Mouse (Mus musculus): ENCODE results near the gene Golga3.

The Golga3 gene

DNA sequence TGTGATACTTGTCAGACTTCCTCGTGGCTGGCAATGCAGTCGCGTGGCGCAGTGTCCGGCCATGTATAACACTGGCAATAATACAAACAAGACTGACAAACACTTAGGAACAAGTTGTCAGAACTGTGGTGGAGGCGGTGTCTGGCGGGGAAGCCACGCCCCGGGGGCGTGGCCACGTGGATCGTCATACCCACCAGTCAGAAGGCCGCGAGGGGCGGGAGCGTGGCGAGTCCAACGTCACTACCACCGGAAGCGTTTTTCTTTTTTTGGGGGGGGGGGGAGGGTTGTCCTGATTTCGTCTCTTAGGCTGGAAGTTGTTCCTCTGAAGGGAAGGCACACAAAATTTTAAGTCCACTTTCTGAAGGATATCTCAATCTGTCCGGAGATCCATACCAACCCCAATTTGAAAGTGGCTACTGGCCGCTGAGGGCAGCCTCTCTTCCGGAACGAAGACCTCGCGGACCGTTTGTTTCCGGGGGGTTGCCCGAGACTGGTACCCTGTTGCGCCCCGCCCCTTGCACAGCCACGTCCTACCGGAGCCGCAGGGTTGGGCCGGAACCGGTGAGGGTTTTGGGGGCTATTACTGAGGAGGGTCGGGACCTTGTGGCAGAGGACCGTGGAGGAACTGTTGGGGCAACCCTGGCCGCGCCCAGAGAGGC, at the start of gene Golga3:
TSS of gene Golga3 (plus strand) at position 340 of the 659 bp plus-strand sequence.
- DNase-seq = peak; percentile 95 to 97

DNA sequence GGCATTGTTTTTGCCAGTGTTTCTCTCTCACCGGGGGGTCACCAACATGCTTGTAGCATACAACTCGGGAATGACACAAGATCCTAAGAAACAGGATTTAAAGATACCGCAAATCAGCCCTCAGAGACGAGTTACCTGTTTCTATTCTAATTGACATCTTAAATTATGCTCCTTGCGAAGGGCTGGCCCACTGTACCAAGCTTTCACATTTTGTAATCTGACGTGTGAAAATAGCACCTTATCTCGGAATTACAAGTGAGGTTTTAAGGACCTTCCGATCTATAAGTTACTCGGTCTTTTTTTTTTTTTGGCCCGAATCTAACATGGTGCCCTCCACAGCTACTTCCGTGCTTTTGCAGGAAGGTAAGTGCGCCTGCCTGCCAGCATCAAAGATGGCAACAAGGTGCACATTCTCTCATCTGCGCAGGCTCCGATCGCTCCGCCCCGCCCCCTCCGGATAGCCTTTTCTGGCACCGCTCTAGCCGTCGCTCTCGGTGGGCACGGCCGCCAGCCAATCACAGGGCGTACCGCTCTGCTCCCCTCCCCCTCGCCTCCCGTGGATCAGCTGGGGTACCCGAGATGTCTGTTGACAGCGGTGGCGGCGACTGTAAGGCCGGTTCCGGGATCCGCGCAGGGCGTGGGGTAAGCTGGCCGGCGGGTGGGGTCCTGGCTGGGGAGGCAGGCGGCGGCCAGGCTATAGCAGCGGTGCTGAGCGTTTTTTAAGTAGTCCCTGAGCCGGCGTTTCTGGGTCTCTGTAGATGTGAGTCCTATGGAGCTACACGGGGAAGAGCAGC, 41.0 kb upstream of the Golga3 start, which contains the start of gene Chfr:
TSS of gene Chfr (plus strand) at position 550 of the 794 bp plus-strand sequence.
- DNase-seq = peak; percentile 100

DNA sequence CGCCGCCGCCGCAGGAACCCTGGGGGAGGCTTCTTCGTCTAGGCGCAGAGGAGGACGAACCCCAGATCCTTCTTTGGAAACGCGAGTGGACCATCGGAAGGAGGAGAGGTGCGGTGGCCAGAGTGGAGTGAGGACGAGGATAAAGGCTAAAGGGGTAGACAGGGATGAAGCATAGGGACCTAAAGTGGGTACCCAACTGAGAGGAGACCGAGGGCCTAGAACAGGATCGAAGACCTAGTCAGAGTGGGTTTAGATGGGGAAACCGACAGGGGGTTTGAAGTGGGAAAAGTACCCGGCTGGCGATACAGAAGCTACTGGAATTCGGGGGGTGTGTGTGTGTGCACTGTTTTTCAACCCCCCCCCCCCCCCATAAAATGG, 40.4 kb upstream of the Golga3 start:
- no peak for DNase-seq

DNA sequence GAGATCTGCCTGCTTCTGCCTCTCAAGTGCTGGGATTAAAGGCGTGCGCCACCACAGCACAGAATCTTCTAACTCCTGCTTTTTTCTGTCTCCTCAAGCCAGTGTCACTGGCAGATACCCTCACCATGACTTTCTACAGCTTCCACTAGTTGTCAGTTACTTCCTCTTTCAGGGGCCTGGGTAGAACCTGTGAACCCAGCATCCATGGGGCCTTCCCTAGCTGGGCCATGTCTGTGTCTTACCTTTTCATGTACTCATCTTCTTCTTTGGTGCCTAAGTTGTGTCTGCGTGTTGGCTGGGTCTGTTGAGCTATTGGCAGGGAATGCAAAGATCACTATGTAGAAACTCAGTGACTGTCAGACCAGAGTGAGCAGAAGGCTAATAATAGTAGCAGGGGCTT, 38.7 kb upstream of the Golga3 start:
- DNase-seq = no peak

DNA sequence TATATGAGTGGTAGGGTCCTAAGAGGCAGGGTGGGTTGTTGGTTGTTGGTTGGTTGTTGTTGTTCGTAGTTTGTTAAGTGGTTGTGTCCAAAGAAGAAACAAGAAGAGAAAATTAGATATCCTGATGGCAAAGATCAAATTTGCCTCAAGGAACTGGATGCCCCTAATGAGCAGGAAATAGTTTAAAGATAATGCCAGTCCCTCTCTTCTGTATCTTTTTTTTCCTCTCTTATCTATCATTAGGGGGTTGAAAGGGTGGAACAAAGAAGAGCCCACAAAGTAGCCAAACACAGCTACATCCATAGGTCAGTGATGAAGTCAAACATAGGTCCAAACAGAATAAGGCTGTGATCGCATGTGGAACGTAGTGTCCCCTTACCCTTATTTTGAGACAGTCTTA, 37.2 kb upstream of the Golga3 start:
- DNase-seq = no peak

DNA sequence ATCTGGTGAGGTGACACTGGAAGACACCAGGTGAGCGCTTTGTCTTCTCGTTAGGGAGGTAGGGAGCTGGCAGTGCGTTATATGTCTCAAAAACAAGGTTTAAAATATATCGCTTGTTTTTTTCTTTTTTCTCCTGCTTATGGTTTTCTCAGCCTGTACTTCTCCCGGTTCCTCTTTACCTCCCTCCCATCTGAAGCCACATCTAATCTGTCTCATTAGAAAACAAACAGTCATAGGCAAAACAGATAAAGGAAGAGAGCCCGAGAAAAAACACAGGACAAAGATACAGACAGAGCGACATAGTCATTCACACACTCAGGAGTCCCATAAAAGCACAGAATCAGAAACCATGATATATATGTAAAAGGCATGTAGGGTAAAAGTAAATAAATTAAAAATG, 36.1 kb upstream of the Golga3 start:
- no peak for DNase-seq

DNA sequence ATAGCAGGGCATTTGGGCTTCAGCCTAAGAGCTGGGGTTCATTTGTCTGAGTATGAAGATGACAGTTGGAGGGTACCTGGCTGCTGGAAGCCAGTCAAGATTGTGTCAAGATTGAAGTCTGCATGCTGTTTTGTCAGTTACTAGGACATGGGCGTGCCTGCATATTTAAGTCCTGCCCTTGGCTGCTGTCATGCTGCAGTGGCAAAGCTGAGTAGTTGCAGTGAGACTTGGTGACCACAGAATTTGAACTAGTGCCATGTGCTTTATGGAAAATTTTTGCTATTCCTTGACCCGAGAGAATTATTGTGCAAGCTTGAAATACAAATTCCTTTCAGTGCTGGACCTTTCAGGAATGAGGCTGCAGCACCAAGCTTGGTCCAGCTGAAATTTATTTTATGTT, 34.2 kb upstream of the Golga3 start:
- DNase-seq = no peak

DNA sequence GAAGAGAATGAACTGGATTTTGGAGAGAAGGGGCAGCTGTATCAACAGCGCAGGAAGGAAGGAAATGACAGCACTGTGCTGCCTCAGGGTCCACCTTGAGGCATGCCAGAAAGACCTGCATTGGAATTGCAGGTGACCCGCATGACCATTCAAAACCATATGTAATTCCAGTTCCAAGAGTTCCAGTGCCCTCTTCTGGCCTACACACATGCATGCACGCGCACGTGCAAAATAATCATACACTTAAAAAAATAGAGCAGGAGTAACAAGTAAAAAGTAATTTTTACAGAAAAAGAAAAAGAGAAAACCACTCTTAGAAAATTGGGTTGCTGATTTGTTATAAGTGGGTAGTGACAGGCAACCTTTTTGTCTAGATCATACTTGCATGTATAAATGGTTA, 33.5 kb upstream of the Golga3 start:
- peak; percentile 11 to 25 for DNase-seq

DNA sequence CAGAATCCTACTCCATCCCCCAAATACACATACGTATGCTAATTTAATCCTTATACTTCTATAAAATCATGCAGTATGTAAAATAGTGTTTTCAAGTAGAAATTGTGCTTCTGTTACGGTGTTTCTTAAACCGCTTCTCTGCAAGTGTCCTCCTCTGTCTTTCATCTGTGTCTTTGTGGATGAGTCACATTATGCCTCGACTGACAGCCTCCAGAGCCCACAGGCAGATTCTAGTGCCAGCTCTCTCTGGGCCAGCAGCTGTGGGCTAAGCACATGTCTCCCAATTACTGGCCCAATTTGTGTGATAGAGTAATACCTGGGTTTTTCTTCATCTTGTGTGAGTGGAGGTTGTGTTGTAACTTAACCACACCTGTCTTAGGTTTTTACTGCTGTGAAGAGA, 7.1 kb upstream of the Golga3 start:
- no peak for DNase-seq

DNA sequence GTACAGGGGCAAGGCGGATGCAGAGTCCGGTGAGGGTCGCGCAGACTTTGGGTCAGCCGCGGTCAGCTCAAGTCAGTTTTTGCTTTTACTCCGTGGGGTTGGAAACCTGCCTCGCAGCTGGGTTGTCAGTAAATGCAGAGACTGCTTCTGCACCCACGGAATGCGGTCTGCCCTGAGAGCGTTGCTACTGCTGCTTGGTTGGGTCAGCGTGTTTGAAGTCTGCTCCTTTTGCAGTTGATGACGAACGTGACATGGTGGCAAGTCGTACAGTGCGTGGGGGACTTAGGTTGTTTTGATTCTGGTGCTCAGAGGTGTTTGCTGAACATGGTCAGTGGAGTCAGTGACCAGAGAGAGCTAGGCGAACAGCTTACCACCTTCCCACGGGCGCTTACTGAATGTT, 520 bp downstream of the Golga3 start:
- no peak for DNase-seq

DNA sequence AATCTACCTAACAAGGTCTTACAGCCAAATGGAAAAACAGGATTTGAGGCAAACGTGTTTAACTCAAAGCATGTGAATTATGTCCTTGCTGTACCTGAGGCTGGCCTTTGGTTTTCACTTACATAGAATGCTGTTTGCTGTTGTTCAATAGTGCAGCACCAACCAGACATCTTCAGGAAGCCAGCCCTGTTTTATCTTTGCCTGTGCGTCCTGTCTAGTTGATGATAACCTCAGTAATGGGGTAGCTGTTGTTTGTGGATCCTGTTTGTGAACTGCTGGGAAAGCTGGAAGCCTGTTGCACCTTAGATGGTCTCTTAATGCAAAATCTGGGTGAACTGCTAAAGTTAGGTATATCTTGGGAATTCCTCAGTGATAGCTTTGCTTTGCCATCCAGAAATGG, 2.1 kb downstream of the Golga3 start:
- DNase-seq = no peak

DNA sequence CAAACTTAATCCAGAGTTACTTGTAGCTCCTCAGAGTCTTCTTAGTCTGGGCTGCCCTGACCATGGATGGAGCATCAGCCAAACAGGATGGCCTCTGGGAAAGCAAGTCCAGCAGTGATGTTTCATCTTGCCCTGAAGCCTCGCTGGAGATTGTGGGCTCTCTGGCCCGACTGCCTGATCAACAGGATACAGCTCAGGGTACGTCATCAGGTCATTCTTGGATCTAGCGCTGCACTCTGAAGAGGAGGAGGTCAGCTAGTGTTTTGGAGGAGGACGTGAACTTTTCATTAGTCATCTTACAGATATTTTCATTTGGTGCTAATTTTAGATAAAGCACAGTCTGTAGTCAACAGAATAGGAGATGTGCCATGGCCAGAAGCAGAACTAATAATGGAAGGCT, 5.2 kb downstream of the Golga3 start:
- DNase-seq = no peak

DNA sequence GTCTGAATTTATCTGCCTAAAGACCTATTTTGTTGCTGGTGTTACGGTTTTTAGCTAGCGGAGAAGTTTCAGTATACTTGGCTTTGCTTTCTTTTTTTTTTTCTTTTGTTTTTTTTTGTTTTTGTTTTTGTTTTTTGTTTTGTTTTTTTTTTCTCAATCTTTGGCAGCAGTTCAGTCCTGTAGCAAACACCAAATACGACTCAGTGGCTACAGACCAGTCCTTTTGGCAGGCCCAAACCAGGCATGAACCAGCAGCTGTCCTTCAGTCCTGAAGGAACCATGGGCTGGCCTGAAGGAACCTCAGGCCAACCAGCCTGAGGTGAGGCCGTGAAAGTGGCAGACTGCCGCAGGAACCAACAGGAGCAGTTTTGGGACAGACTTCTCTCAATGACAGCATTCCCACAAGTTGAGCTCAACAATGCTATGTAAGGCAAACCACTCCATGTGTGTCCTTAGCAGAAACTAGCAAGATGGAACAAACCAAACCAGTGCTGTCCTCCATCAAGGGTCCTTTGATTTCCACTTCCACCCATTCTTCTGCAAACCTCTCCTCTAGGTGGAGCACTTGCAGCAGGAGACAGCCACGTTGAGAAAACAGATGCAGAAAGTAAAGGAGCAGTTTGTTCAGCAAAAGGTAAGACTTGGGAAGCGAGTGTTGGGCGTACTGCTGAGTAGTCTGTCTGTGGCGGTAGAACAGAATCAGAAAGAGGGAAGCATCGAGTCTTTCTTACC, 26.8 kb downstream of the Golga3 start:
- peak in 1 of 2 experiments; percentile 9 for DNase-seq

DNA sequence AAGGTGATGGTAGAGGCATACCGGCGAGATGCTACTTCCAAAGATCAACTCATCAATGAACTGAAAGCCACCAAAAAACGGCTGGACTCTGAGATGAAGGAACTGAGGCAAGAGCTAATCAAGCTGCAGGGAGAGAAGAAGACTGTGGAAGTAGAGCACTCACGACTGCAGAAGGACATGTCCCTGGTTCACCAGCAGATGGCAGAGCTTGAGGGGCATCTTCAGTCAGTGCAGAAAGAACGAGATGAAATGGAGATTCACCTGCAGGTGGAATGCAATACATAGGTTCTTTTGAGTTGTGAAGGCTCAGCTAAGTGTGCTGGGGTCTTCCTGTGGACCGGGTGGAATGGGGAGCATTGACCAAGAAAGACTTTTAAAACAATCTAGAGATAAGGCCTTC, 28.3 kb downstream of the Golga3 start:
- DNase-seq = no peak

DNA sequence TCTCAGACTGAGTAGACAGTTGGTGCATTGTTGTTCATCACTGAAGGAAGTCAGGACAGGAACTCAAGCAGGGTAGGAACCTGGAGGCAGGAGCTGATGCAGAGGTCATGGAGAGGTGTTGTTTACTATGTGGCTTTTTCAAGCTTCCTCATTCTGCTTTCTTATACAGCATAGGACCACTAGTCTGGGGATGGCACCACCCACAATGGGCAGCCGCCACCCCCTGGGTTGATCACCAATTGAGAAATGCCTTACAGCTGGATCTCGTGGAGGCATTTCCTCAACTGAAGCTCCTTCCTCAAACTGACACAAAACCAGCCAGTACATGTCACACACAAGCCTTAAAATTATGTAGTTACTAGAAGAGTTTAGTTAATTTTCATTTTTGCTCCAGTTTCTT, 34.8 kb downstream of the Golga3 start:
- no peak for DNase-seq

DNA sequence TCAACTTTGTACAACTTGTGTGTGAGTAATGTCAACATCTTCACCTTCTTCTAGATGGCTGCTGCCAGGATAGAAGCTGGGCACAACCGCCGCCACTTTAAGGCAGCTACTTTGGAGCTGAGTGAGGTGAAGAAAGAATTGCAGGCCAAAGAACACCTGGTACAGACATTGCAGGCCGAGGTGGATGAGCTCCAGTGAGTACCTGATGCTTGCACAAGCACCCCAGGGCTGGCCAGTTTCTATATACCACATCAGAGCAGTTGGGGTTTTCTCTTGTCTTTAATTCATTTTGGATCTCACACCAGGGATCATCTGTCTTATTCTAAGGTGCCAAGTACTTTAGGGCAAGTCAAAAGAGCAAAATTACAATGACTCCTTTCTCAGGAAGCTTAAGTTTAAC, 40.3 kb downstream of the Golga3 start:
- DNase-seq = no peak

DNA sequence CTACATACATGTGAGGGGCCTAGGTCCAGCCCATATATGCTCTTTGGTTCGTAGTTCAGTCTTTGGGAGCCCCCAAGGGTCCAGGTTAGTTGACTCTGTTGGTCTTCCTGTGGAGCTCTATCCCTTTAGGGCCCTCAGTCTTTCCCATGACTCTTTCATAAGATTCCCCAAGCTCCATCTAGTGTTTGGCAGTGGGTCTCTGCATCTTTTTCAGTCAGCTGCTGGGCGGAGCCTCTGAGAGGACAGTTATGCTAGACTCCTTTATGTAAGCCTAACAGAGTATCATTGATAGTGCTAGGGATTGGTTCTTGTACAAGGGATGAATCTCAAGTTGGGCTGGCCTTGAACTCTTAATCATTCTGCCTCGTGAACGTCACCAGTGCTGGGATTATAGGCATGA, 43.8 kb downstream of the Golga3 start:
- DNase-seq = no peak

DNA sequence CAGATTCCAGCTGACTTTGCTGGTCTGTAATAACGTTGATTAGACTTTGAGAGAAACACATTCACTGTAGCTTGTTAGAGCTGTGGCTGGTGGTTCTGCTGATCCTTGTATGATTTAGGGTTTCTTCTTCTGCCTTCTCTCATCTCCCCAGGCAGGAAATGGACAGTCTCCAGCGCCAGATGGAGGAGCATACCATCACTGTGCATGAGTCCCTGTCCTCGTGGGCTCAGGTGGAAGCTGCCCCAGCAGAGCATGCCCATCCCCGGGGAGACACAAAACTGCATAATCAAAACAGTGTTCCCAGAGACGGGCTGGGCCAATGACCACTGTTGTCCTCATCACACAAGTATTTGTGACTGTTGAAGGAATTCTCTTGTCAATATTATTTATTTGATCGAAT, 46.3 kb downstream of the Golga3 start:
- DNase-seq = peak; percentile 11 to 14

DNA sequence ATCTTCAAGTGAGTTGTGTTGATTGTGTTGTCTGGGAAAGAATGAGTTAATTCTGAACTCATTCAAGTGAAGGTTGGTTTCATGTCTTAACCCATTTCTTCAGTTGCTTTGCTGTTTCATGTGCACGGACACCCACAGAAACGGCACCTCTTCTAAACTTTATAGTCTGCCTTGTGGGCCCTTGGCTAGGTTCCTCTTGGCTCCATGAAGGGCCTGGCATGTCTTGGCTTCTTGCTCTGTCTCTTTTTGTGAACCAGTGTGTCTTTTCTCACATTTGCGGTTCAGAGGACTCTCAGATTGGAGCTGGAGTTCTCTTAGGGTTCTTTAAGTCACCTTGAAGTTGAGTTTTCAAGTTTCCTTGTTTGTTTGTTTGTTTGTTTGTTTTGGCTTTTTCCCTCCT, 48.6 kb downstream of the Golga3 start:
- no peak for DNase-seq

DNA sequence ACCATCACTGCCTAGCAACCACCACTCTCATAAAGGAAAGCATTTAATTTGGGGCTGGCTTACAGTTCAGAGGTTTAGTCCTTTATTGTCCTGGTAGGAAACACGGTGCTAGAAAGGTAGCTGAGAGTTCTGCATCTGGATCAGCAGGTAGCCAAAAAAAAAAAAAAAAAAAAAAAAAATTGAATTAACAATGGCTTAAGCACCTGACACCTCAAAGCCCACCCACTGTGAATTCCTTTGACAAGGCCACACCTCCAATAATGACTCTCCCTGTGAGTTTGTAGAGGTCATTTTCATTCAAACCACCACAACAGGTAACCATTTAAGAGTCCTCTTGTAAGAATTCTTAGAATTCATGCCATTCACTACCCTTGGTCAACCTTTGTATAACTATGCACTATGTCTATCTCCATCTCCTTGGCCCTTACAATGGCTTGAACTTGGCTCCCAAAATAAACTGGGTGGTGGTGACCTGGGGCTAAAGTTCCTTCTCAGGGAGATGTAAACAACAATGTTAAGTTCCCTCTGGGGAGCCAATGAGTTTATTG, 50.9 kb downstream of the Golga3 start:
- DNase-seq = no peak

DNA sequence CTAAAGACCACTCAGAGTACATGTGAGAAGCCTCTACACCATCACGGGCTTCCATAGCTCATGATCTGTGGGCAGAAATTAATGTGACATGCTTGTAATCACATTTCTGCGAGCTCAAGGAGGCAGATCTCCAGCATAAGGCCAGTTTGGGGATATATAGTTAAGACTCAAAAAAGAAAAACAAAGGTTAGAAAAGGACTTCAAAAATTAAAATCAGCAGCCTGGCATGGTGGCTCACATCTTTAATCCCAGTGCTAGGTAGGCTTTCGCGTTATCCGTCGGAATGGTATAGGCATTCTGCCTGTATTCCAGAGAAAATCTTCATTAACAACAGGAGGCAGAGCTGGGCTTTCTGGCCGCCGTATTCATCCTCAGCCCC, 53.9 kb downstream of the Golga3 start:
- DNase-seq = no peak

DNA sequence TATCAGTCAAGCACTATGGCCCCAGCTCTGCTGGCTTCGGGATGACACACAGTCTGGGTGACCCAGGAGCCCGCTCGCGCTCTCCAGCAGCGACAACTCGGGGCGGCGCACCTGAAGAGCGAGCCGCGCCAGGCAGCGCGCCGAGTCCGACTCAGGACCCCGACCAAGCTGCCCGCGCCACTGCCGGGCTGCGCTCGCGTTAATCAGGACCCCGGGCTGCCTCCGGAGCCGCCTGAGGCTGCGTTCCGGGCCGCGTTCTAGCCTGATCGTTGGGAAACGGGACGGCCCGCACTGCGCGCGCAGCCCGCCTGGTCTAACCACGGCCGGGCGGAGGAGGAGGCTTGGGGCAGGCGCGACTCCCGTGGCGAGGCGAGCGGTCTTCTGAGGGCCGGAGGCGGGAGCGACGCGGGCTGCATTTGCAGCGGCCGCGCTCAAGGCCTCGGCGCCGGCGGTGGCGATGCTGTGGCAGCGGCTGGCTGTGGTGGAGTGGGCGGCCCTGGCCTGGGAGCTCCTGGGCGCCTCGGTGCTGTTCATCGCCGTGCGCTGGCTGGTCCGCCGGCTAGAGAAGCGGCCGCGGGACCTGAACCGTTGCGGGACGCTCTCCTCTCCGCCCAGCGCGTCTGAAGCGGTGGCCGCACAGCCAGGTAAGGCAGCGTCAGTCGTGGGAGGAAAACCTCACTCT, 54.4 kb downstream of the Golga3 start, which contains the start of gene Ankle2:
TSS of gene Ankle2 (plus strand) at position 225 of the 682 bp plus-strand sequence.
- DNase-seq = peak; percentile 93 to 95

DNA sequence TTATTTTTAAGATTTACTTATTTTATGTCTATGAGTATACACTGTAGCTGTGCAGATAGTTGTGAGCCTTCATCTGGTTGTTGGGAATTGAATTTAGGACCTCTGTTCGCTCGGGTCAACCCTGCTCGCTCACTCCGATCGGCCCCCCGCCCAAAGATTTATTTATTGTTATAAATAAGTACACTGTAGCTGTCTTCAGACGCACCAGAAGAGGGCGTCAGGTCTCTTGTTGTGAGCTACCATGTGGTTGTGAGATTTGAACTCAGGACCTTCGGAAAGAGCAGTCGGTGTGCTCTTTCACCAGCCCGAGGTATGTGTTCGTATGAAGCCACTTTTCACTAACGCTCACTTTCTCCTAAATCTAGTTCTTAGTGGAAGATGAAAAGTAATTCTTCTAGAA, 55.1 kb downstream of the Golga3 start:
- peak; percentile 23 to 27 for DNase-seq
